Mouse (Mus musculus) cortical plate, adult 2 months (tissue): Measurements from ENCODE around the gene Arhgef33.

ENCODE experiments used
- CTCF ChIP-seq: fragments of 200-500 bp; IDR thresholded peaks from 2 replicates; pipeline ENCODE4 v1.5.1; 2011; ENCODE audit warnings: mild to moderate bottlenecking, control low read depth, low read length; ENCODE audit not compliant: insufficient read depth; ENCODE audit errors: extremely low read depth
- POLR2A ChIP-seq: fragments of 200-500 bp; IDR thresholded peaks from 2 replicates; pipeline ENCODE4 v1.6.1; 2011; ENCODE audit warnings: mild to moderate bottlenecking, low read length, control low read depth; ENCODE audit not compliant: insufficient read depth; ENCODE audit errors: extremely low read depth

- TF ChIP-seq CTCF = no peak
- no peak for TF ChIP-seq POLR2A
These were observed 38.1 kb downstream of the Arhgef33 start for GRCm38 (mm10) chr17:80345277-80345676.
